Mouse (Mus musculus) layer of hippocampus, adult 8-10 months (tissue): Measurements from ENCODE around the gene Mef2c. TPM values are rescaled to one million over a fixed set of nuclear protein-coding genes. Genes with fewer than 3 reads are reported as not detected.

Experiments
- DNase-seq, 2 experiments: peaks; one replicate each; pipeline ENCODE4 v3.0.0; 2022; ENCODE audit warnings: low spot score in 2 of 2
- total RNA-seq, 4 experiments: library from RNA; stranded (reverse); gene quantifications; 2 replicates each; pipeline ENCODE4 v1.2.4; 2022

Gene Mef2c
- total RNA-seq, 4 experiments from 2014 or later: 136 to 161 (median 142) TPM

DNA sequence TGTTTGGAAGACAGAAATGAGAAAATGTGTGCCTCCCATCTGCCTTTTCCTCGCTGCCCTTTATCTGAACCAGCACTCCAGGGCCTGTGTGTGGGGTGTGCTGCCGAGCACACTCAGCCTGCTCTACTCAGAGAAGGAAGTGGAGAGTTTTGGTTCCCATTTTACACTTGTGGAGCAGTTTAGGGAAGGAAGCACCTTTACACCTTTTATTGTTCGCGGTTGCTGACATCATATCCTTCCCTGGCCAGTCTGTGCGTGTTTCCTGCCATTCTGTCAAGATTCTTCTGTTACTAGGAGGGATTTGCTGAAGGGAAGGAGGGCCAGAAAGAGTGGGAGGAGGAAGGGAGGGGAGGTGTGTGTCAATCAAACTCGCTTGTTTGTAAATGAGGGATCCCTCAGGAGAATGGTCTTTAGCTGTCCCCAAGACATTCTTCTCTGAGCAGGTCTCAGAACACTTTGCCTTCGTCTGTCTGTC, 68.2 kb downstream of the Mef2c start:
- no peak for DNase-seq

DNA sequence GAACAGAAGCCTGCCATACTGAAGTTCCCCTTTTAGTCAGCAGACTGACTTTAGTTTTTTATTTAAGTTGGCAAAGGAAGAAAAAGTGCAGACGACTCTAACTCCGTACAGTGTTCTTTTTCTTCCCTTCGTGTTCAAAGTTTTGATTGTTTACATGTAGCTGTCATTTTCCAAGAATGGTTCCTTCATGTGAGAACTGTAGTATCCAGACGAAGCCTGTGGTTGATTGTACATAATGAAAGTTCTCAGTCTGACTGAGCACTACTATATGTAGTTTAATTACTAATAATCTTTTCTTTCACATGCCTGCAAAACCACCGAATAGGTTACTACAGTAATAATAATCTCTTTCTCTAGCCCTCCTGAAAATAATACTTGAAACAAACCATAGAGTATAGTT, 68.6 kb downstream of the Mef2c start:
- no peak for DNase-seq

- DNase-seq: no peak
These were observed 69.5 kb downstream of the Mef2c start for GRCm38 (mm10) chr13:83573327-83573726.

DNA sequence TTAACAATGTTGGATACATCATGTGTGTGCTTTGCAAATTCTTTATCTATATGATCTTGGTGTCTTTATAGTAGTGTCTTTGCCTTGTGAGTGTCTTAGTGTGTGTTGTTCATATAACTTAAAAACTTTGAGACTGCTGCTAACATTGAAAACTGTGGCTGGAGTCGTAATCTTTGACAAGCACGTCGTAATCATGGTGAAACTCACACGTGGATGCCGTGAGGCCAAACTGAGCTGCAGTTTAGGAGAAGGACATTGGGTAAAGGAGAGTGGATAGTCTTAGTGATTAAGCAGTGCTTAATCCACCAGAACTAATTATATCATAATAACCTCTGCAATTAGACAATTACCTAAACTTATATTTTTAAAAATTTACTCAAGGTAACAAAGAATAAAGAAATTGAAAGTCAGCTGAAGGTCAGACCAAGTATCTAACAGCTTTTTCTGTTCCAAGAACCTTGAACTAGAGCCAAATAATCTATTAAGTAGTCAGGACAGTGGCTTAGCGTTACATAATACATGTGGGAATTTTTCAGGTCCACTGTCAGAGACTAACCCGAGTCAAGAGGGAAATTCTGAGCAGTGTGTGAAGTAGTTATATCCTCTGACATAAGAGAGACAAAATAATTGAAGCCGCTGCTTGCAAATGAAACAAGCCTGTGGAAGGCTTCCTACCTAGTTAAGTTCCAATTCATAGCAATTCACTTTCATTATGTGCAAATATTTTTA, 70.2 kb downstream of the Mef2c start:
- DNase-seq: no peak

GRCm38 (mm10) chr13:83574866-83575265, 71.0 kb downstream of the Mef2c start:
- no peak for DNase-seq

DNA sequence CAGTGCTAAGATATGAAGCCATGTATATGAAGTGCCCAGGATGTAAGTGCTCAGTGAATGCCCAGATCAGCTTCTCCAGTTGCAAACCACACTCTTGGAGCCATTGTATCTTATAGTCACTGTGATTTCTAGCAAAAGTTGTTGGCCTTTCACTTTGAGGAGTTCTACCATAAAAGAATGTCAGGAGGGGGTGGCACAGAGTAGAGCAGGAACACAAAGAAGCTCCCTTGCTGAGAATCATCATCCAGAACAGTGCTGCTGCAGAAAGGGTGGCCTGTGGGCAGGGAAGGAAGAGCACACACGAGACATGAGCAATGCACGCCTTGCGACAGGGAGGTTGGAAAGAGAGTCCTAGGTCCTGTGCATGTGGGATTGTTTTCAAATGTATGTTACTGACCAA, 75.6 kb downstream of the Mef2c start:
- no peak for DNase-seq

DNA sequence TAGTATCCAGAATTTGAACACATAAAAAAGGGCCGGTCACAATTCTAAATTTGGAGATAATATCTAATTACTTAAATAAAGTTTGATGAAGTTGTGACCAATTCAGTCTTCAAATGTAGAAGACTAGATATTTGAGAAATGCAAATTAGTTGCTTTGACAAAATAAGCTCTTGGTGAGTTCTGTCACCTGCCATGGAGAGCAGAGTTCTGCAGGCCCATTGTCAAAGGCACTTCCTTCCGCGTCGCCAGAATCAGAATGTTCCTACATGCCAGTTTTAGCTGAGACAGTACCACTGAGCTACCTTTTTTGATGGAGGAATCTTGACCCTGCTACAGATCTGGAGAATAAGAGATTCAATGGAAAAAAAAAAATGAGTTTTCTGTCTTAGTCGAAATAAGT, 77.0 kb downstream of the Mef2c start:
- no peak for DNase-seq

GRCm38 (mm10) chr13:83582564-83582963, 78.7 kb downstream of the Mef2c start:
- DNase-seq: no peak

DNA sequence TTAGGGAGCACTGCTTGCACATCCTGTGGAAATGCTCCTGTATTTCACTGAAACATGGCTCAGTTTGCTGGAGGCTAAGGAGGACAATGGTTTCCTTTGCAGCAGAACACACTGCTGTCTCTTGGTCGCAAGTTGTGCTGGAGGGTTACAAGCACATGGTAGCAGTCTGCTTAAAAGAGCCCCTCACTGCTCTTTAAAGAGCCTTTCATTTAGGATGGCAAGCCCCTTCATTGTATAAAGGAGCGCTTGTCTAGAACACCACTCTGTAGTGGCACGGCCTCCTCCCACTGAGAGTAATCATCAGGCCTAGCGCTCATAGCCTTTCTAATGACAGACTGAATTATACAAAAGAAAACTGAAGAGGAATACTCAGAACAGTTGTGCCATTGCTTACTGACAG, 80.0 kb downstream of the Mef2c start:
- DNase-seq: no peak

- no peak for DNase-seq
These were observed 81.5 kb downstream of the Mef2c start for GRCm38 (mm10) chr13:83585359-83585758.

DNA sequence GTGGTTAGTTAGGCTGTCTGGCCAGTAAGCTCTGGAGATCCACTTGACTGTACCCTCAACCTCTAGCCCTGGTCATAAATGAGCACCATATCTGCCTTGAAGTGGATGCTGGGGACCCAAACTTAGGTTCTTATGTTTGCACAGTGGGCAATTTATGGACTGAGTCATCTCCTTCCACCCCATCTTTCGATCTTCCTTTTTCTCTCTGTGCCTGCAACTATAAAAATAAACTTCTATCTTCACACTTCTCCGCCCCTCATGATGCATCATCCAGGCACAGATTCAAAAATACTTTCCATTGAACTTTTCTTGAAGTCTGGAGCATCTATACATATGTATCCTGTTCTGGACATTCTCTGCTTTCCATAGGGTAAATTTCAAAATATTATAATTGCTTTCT, 84.4 kb downstream of the Mef2c start:
- no peak for DNase-seq

DNA sequence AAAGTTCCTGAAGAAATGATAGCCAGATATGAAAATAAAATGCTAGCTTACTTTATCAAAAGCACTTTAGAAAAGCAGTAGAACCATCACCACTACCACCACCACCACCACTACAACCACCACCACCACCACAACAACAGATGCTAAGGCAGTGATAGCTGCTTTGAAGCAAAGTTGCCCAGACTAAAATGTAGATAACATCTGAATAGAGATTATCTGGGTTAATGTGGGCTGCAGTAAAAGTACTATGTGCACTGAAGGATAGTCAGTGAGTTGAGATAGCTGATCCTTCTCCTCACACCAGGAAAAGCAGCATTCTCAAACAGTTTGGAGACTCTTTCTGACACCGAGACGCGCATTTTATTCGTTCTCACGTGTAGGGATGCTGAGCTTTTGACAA, 87.1 kb downstream of the Mef2c start:
- DNase-seq: no peak

GRCm38 (mm10) chr13:83595429-83595828, 91.6 kb downstream of the Mef2c start:
- no peak for DNase-seq

- DNase-seq: no peak
These were observed 93.3 kb downstream of the Mef2c start for GRCm38 (mm10) chr13:83596989-83597738.

- DNase-seq: no peak
These were observed 93.9 kb downstream of the Mef2c start for GRCm38 (mm10) chr13:83597739-83598210.

DNA sequence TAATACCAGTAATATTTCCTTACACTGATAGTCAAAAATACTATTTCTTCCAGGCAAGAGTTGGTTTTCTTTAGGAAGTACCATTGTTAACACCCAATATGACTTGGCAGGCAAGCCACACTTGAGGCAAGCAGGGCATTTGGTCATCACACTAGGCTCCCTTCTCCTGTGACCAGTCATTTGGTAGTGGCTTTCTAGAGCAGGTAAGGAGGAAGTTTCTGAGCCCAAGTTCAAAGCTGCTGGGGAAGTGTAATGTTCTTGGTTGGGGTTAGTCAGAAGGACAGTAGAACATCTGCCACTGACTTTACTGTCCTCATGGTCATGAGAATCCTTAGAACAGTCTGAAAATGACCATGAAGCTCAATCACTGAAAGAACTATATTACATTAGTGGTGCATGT, 96.5 kb downstream of the Mef2c start:
- no peak for DNase-seq

- no peak for DNase-seq
These were observed 97.9 kb downstream of the Mef2c start for GRCm38 (mm10) chr13:83601741-83602140.

DNA sequence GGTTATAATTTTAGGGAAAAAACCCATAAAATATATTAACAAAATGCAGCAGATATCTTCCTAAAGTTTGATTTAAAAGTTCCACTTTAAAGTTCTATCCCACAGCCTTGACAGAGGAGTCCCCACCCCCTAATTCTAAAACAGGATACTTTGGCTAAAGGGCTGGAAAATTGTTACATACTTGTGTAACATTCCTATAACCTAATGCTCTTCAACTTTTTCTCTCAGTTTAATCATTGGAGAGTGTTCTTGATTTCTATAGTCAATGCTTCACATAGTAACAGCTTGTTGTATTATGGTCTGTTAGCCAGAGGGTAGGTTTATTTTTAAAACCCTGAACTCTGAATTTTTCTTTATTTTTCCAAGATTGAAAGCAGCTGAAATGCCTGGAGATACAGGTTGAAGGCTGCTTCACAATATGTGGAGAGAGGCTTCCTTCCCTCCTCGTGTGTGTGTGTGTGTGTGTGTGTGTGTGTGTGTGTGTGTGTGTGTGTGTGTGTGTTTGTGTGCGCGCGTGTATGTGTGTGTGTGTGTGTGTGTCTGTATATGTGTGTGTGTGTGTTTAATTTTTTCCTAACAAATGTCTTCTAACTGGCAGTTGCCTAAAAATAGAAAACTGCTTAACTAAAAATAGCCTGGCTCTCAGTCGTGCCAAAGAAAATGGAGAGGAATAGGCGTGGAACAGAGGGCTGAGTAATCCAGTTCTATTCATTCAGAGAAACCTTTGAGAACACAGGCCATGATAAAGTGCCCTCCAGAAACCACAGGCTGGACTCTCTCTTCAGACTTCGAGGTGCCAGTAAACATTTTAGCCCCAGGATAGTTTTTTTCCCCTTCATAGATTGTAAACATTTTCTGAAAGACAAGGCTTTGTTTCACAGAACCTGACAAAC, 99.8 kb downstream of the Mef2c start:
- no peak for DNase-seq

GRCm38 (mm10) chr13:83604320-83604719, 100.5 kb downstream of the Mef2c start:
- no peak for DNase-seq

GRCm38 (mm10) chr13:83604785-83605184, 101.0 kb downstream of the Mef2c start:
- DNase-seq: no peak

GRCm38 (mm10) chr13:83607883-83608581, 104.2 kb downstream of the Mef2c start:
- DNase-seq: no peak
